Mouse (Mus musculus): ENCODE data around the gene Hic2.

- TF ChIP-seq POLR2A (IDR thresholded peaks at IDR 0.05; ENCODE audit: insufficient read length, low read depth) (no peak), MYOG (IDR thresholded peaks at IDR 0.05; ENCODE audit: control insufficient read depth in 1 of 3, insufficient read depth in 1 of 3, insufficient read length in 2 of 3, low read depth in 2 of 3) (no peak), TCF12 (IDR thresholded peaks at IDR 0.05; ENCODE audit: insufficient read depth, poor library complexity, severe bottlenecking) (no peak), TCF3 (IDR thresholded peaks at IDR 0.05; ENCODE audit: insufficient read length, low read depth) (no peak), USF1 (IDR thresholded peaks at IDR 0.05; ENCODE audit: low read depth) (no peak), CEBPB (IDR thresholded peaks at IDR 0.05; ENCODE audit: insufficient read depth, poor library complexity, severe bottlenecking) (no peak), MAX (IDR thresholded peaks at IDR 0.05; ENCODE audit: low read depth) (no peak), POLR2AphosphoS2 (IDR thresholded peaks at IDR 0.05; ENCODE audit: insufficient read length, low read depth) (no peak)
These were observed 1.7 kb downstream of the Hic2 start for GRCm38 (mm10) chr16:17234916-17235665.
